Comparison of ENCODE assay signal across 19 mouse cellular contexts in genomic region chr2:11714535-11714934, GRCm38 (mm10). TPM values are rescaled to one million over a fixed set of nuclear protein-coding genes. Genes with fewer than 3 reads are reported as not detected.
DNase-seq lines count a peak whose midpoint lies in the region; ATAC-seq lines count a peak whose summit lies in the region.
"Had no signal": no experiment of that assay in that cellular context is flagged by ENCODE, and none has a peak within 500 bp of the region (broad histone marks: within the 10 kb centered on the region; RNA-seq: fewer than 3 reads in every experiment).

No protein-coding gene starts in this region.

- no peak overlapping the region for H3K9ac ChIP-seq in forebrain, embryonic 16.5 days (replicated peaks; ENCODE audit: low read depth, low read length)
- no peak overlapping the region for H3K9ac ChIP-seq in forebrain, embryonic 12.5 days
- H3K9ac ChIP-seq in intestine, embryonic 16.5 days (ENCODE audit: low read depth, low read length), result no peak overlapping the region
- H3K9ac ChIP-seq: hindbrain, embryonic 14.5 days; liver, embryonic 15.5 days; neural tube, embryonic 15.5 days had no signal

- 67% methylated on average over 4 of the region's 4 CpGs for WGBS in forebrain, embryonic 16.5 days
- 83% methylated on average over 4 of the region's 4 CpGs for WGBS in forebrain, embryonic 12.5 days
- WGBS in intestine, embryonic 16.5 days, result 76% methylated on average over 4 of the region's 4 CpGs

- ATAC-seq in forebrain, embryonic 16.5 days, result peak; percentile 43
- ATAC-seq in forebrain, embryonic 12.5 days (ENCODE audit: low FRiP score), result no peak
- no peak for ATAC-seq in intestine, embryonic 16.5 days

- H3K27me3 ChIP-seq in forebrain, embryonic 16.5 days (replicated peaks; ENCODE audit: control insufficient read depth, insufficient read depth, low read length), result no peaks in the 10 kb centered on the region
- H3K27me3 ChIP-seq in forebrain, embryonic 12.5 days, result no peaks in the 10 kb centered on the region
- H3K27me3 ChIP-seq in intestine, embryonic 16.5 days (replicated peaks; ENCODE audit: control insufficient read depth, insufficient read depth, low read length), result no peaks in the 10 kb centered on the region
- H3K27me3 ChIP-seq: liver, embryonic 15.5 days; neural tube, embryonic 15.5 days had no signal

- H3K4me1 ChIP-seq in forebrain, embryonic 16.5 days (replicated peaks; ENCODE audit: control insufficient read depth, insufficient read depth, low read length), result 0 out of 2 replicates have a peak, but pooled peaks cover 2% of the 10 kb centered on the region
- no peaks in the 10 kb centered on the region for H3K4me1 ChIP-seq in forebrain, embryonic 12.5 days
- H3K4me1 ChIP-seq in intestine, embryonic 16.5 days (ENCODE audit: control insufficient read depth, insufficient read depth, low read length), result no peaks in the 10 kb centered on the region
- H3K4me1 ChIP-seq: neural tube, embryonic 15.5 days had no signal

- DNase-seq in left cerebral cortex, adult 18-20 months (ENCODE audit: low spot score in 2 of 2), result peak; percentile 30 to 44
- DNase-seq in left cerebral cortex, postnatal 36 days (ENCODE audit: low spot score in 2 of 2), result no peak
- DNase-seq in left cerebral cortex, postnatal 10 days (ENCODE audit: extremely low spot score in 1 of 2, low spot score in 2 of 2), result peak; percentile 31 to 42
- DNase-seq in telencephalon, adult 2 months (ENCODE audit: low read depth, low spot score), result peak; percentile 53
- DNase-seq: adrenal gland, adult 2 months; B cell, adult 2 months; cerebellum, adult 18-20 months; gastrocnemius, adult 2 months; heart, adult 2 months; kidney, adult 18-20 months; kidney, postnatal 25 days; lung, postnatal 14 days; thymus, postnatal 4 days had no signal

- H3K4me2 ChIP-seq in forebrain, embryonic 16.5 days (ENCODE audit: low read length), result no peak overlapping the region
- H3K4me2 ChIP-seq in forebrain, embryonic 12.5 days, result no peak overlapping the region
- no peak overlapping the region for H3K4me2 ChIP-seq in intestine, embryonic 16.5 days (ENCODE audit: low read depth, low read length)
- H3K4me2 ChIP-seq: hindbrain, embryonic 14.5 days; liver, embryonic 15.5 days; neural tube, embryonic 15.5 days had no signal

- intact Hi-C loops in left cerebral cortex, postnatal 36 days (cut with DNase I), result no loop called here
- intact Hi-C loops in left cerebral cortex, postnatal 10 days (cut with DNase I), result no loop called here

- no peaks in the 10 kb centered on the region for H3K9me3 ChIP-seq in forebrain, embryonic 16.5 days (ENCODE audit: control insufficient read depth, low read length)
- no peaks in the 10 kb centered on the region for H3K9me3 ChIP-seq in forebrain, embryonic 12.5 days
- H3K9me3 ChIP-seq in intestine, embryonic 16.5 days (ENCODE audit: control insufficient read depth, low read length), result no peaks in the 10 kb centered on the region
- H3K9me3 ChIP-seq: liver, embryonic 15.5 days; neural tube, embryonic 15.5 days had no signal

- no peak overlapping the region for H3K27ac ChIP-seq in forebrain, embryonic 16.5 days (ENCODE audit: low read length)
- H3K27ac ChIP-seq in forebrain, embryonic 12.5 days, result no peak overlapping the region
- H3K27ac ChIP-seq in intestine, embryonic 16.5 days (ENCODE audit: low read length), result no peak overlapping the region
- H3K27ac ChIP-seq: gastrocnemius, adult 2 months; heart, adult 2 months; hindbrain, embryonic 14.5 days; liver, embryonic 15.5 days; neural tube, embryonic 15.5 days had no signal

- H3K36me3 ChIP-seq in forebrain, embryonic 16.5 days (ENCODE audit: control insufficient read depth, insufficient read depth), result no peaks in the 10 kb centered on the region
- no peaks in the 10 kb centered on the region for H3K36me3 ChIP-seq in forebrain, embryonic 12.5 days (replicated peaks)
- no peaks in the 10 kb centered on the region for H3K36me3 ChIP-seq in intestine, embryonic 16.5 days (ENCODE audit: control insufficient read depth, insufficient read depth, low read length)
- H3K36me3 ChIP-seq: liver, embryonic 15.5 days; neural tube, embryonic 15.5 days had no signal

- H3K4me3 ChIP-seq in forebrain, embryonic 16.5 days (replicated peaks; ENCODE audit: low read length), result no peak overlapping the region
- no peak overlapping the region for H3K4me3 ChIP-seq in forebrain, embryonic 12.5 days (replicated peaks)
- H3K4me3 ChIP-seq in intestine, embryonic 16.5 days (ENCODE audit: low read length), result no peak overlapping the region
- H3K4me3 ChIP-seq: gastrocnemius, adult 2 months; heart, adult 2 months; liver, embryonic 15.5 days; neural tube, embryonic 15.5 days had no signal

RNA-seq across cellular contexts. Expression of gene Il15ra, which starts 9.4 kb away (rescaled TPM):
- 0.39 and 0.80 TPM in 2 replicates for polyA plus RNA-seq in forebrain, embryonic 16.5 days (2015; fragmentation: Nextera tagmentation; extraction: Ambion mirVana)
- 0.50 TPM in 1 of 2 replicates, not detected in the other for polyA plus RNA-seq in forebrain, embryonic 12.5 days (2016; fragmentation: Nextera tagmentation; extraction: Ambion mirVana)
- total RNA-seq in left cerebral cortex, adult 18-20 months (2021), result 10 to 100 TPM in 1 of 2 experiments, 1 to 10 TPM in 1; 7.4 to 14.0 TPM
- total RNA-seq in left cerebral cortex, postnatal 36 days (2021), result 1 to 10 TPM; 4.7 to 9.4 TPM
- 1 to 10 TPM; 2.9 to 3.8 TPM for total RNA-seq in left cerebral cortex, postnatal 10 days (2021)
- 2.0 and 2.2 TPM in 2 replicates for polyA plus RNA-seq in intestine, embryonic 16.5 days (2015; fragmentation: Nextera tagmentation; extraction: Ambion mirVana)

Comparison
In these comparisons a context has a peak if more than half of its experiments do, and no peak if none do; other contexts are left out.
1. DNase-seq: peak in left cerebral cortex, adult 18-20 months (2 of 2), left cerebral cortex, postnatal 10 days (2 of 2) and telencephalon, adult 2 months (single experiment); none in left cerebral cortex, postnatal 36 days (0 of 2).